Mouse (Mus musculus): ENCODE measurements around the gene Mthfs.

- no peak for TF ChIP-seq CTCF (IDR thresholded peaks at IDR 0.05; ENCODE audit: control insufficient read depth, insufficient read depth, insufficient read length)
- TF ChIP-seq USF1 (IDR thresholded peaks at IDR 0.05; ENCODE audit: low read depth) = no peak
- no peak for TF ChIP-seq MYOD1 (IDR thresholded peaks at IDR 0.05; ENCODE audit: control insufficient read depth, insufficient read length, low read depth)
These were observed 77.6 kb downstream of the Mthfs start for GRCm38 (mm10) chr9:89288037-89288436.
